Mouse (Mus musculus) midbrain, embryonic 12.5 days (tissue): ENCODE data around the gene Asb18. TPM values are rescaled to one million over a fixed set of nuclear protein-coding genes. Genes with fewer than 3 reads are reported as not detected.
A peak's percentile ranks its signal among the peaks of the same experiment; 100 is the strongest.

Source experiments
- ATAC-seq: fragments of 200-750 bp; cut with Nextera tagmentation; 2 replicates; pipeline ENCODE4 v1.8.0; 2017; ENCODE audit warnings: low read depth, moderate TSS enrichment, moderate library complexity; ENCODE audit not compliant: low FRiP score
- H3K27ac ChIP-seq: fragments of 300-500 bp; sonication (generic); replicated peaks from 2 replicates; pipeline ENCODE4 v1.5.1; 2016; ENCODE audit warnings: mild to moderate bottlenecking
- H3K27me3 ChIP-seq: fragments of 300-500 bp; sonication (generic); 2 replicates; pipeline ENCODE4 v1.6.1; 2016; ENCODE audit warnings: mild to moderate bottlenecking
- H3K36me3 ChIP-seq: fragments of 300-500 bp; sonication (generic); 2 replicates; pipeline ENCODE4 v1.6.1; 2016
- H3K4me1 ChIP-seq: fragments of 300-500 bp; sonication (generic); 2 replicates; pipeline ENCODE4 v1.6.1; 2016
- H3K4me2 ChIP-seq: fragments of 300-500 bp; sonication (generic); replicated peaks from 2 replicates; pipeline ENCODE4 v1.6.1; 2016; ENCODE audit warnings: mild to moderate bottlenecking, moderate library complexity
- H3K4me3 ChIP-seq: fragments of 300-500 bp; sonication (generic); 2 replicates; pipeline ENCODE4 v1.5.1; 2016; ENCODE audit warnings: mild to moderate bottlenecking
- H3K9ac ChIP-seq: fragments of 300-500 bp; sonication (generic); replicated peaks from 2 replicates; pipeline ENCODE4 v1.6.1; 2016; ENCODE audit warnings: mild to moderate bottlenecking, moderate library complexity
- H3K9me3 ChIP-seq: fragments of 300-500 bp; sonication (generic); 2 replicates; pipeline ENCODE4 v1.6.1; 2016; ENCODE audit warnings: mild to moderate bottlenecking
- WGBS: fragments of 180-500 bp; shearing (Covaris S2); methylation state at CpG from one replicate; pipeline ENCODE4 v1.1.7; 2016; 5-methylcytosine and 5-hydroxymethylcytosine counted together
- polyA plus RNA-seq: library from polyadenylated mRNA; unstranded; fragments of >200 nt; fragmentation: Nextera tagmentation; extraction: Ambion mirVana; gene quantifications from 2 replicates; pipeline ENCODE4 v1.2.1, GENCODE M21; 2016

The Asb18 gene
- polyA plus RNA-seq, 1 experiment from 2014 or later, result 0.18 TPM

DNA sequence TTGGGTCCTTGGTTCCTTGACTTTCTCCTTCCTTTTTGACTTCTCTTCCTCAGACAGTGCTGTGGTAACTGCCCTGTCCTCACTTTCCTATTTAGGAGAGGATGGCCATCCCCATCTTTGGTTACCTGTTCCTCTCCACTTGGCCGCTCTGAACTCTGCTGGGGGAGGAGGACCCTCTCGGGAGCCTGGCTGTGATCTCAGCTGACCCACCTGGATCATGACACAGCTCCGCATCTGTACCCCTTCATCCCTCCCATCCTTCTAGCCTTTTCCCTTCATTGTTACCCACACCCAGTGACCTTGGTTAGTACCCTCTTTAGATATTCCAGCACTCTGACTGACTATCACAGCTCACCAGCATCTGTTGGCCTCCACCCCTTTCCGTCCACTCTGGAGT, 44.8 kb downstream of the Asb18 start:
- Histone ChIP-seq H3K9ac (no peak overlapping the region), H3K27me3 (peaks cover 75% of the 10 kb centered on the region), H3K9me3 (no peaks in the 10 kb centered on the region), H3K36me3 (no peaks in the 10 kb centered on the region), H3K4me3 (no peak overlapping the region), H3K4me2 (no peak overlapping the region), H3K4me1 (peaks cover 8% of the 10 kb centered on the region), H3K27ac (no peak overlapping the region)
- 89% methylated on average over 4 of the region's 4 CpGs for WGBS
- ATAC-seq, result no peak

DNA sequence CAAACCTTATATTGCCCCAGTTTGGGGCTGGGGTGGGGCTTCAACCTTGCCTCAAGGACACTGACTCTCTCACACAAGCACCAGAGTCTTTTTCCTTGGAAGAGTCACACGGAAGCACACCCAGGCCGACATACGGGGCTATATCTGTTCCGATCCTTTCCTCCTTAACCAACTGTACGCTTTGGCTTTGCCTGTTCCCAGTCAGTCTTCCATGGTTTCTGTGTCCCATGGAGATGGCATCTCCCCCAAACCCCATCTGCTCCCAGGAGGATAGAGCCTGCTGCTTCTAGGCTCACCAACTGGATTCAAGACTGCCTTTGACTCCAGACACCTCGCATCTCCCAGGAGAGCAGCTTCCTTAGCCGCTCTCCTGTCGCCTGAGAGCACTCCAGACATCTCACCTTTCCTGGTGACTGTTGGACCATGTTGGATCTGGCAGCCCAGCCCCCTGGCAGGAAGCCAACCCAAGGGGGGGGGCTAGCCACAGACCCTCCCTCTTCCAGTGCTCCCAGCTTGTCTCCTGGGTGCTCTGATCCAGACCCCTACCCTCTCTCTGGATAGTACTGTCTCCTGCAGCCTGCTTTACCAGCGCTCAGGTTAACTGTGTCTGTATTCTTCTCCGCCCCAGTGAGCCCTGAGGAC, 45.3 kb downstream of the Asb18 start:
- H3K4me3 ChIP-seq, result peak overlapping the region; percentile 71
- no peak overlapping the region for H3K27ac ChIP-seq
- no peaks in the 10 kb centered on the region for H3K9me3 ChIP-seq
- peak overlapping the region; percentile 97; the same call in 1 of the 2 replicates for H3K4me2 ChIP-seq
- no peak for ATAC-seq
- H3K4me1 ChIP-seq, result peaks cover 8% of the 10 kb centered on the region
- no peak overlapping the region for H3K9ac ChIP-seq
- peaks cover 80% of the 10 kb centered on the region for H3K27me3 ChIP-seq
- H3K36me3 ChIP-seq, result no peaks in the 10 kb centered on the region
- 50% methylated on average over 10 of the region's 10 CpGs for WGBS

DNA sequence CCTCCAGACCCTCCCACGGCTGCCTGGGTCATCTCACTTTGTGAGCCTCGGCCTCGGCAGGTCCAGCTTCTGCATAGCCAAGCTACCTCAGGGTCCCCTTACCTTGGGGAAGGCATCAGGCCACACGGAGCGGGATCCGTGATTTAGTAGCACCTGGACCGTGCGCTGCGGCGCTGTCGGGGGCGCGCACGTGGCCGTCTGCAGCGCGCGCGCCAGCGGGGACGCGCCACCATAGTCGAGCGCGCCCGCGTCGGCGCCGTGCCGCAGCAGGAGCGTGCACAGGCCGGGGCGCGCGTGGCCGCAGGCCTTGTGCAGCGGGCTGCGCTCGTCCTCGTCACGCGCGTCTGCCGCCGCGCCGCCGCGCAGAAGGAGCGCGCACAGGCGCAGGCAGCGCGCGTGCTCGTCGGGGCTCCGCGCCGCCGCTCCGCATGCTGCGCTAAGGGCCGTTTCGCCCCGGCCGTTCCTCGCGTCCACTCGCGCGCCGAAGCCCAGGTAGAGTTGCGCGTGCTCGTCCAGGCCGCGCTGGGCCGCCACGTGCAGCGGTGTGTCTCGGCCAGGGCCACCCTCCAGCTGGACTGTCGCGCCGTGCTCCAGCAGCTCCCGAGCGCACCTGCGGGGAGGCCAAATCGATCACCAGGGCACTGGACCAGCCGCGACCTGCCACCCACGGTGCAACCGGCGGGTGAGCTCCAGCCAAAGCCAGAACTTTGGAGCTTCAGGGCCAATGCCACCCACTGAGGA, 46.2 kb downstream of the Asb18 start:
- no peak overlapping the region for H3K27ac ChIP-seq
- H3K4me1 ChIP-seq, result peaks cover 8% of the 10 kb centered on the region
- H3K27me3 ChIP-seq, result peaks cover 89% of the 10 kb centered on the region
- H3K9ac ChIP-seq, result peak overlapping the region; percentile 68
- 0 out of 2 replicates have a peak, but pooled peaks have one; percentile 23 for ATAC-seq
- peak overlapping the region; percentile 71 for H3K4me3 ChIP-seq
- no peaks in the 10 kb centered on the region for H3K36me3 ChIP-seq
- H3K9me3 ChIP-seq, result no peaks in the 10 kb centered on the region
- under 1% methylated on average over 93 of the region's 95 CpGs for WGBS
- H3K4me2 ChIP-seq, result peak overlapping the region; percentile 97

DNA sequence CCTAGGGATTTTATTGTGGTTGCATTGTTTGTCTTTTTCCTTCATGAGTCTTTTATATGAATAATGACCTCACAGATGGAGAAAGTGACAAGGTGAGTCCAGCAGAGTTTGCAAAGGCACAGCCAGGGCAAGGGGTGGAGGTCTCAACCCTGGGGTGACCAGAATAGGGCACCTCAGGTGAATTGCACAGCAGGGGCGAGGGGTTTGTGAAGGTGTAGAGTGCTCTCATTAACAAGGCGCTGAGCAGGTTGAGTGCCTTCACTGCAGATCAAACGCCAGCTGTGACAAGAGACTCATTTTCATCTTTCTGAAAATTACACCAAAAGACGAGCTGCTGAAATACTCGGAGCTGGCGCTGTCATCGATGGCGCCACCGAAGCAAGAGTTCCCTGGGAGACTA, 46.9 kb downstream of the Asb18 start:
- Histone ChIP-seq H3K4me3 (peak overlapping the region; percentile 71), H3K9me3 (no peaks in the 10 kb centered on the region), H3K4me2 (peak overlapping the region; percentile 97), H3K27ac (no peak overlapping the region), H3K27me3 (peaks cover 96% of the 10 kb centered on the region), H3K36me3 (no peaks in the 10 kb centered on the region), H3K4me1 (peaks cover 13% of the 10 kb centered on the region), H3K9ac (no peak overlapping the region)
- 10% methylated on average over 9 of the region's 9 CpGs for WGBS
- no peak for ATAC-seq

DNA sequence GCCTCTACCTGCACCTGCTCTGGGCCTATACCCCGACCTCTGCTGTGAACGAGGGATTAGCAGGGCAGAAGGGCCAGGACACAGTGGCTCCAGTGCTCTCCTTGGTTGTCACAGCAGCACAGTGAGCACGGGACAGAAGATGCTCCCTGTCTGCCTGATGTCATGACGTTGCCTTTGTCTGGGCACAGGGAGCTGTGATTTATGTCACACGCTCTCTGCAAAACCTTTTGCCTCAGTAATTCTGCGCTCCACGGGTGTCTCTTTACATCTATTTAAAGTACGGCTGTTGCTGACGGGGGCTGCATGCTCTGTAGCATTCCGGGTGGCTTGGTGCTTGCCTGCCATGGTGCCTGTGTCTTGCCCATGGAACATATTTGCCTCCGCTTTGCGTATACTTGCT, 50.0 kb downstream of the Asb18 start:
- Histone ChIP-seq H3K9me3 (no peaks in the 10 kb centered on the region), H3K27me3 (peaks cover 93% of the 10 kb centered on the region), H3K4me3 (no peak overlapping the region), H3K4me1 (peaks cover 25% of the 10 kb centered on the region), H3K4me2 (no peak overlapping the region), H3K9ac (no peak overlapping the region), H3K27ac (no peak overlapping the region), H3K36me3 (no peaks in the 10 kb centered on the region)
- 0 out of 2 replicates have a peak, but pooled peaks have one; percentile 35 for ATAC-seq
- WGBS, result 43% methylated on average over 12 of the region's 12 CpGs

DNA sequence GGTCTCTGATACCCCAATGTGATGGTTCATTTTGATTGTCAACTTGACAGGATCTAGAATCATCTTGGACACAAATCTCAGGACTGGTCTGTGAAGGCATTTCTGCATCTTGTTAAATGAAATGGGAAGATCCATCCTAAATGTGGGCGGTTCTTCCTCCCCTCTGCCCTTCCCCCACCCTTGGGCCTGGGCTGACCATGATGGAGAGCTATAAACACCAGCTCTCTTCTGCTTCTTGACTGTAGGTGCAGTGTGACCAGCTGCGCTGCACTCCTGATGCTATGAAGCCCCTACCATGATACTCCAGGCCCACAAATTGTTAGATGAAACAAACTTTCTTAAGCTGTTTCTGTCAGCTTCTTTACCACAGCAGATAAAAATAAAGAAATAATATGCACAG, 51.2 kb downstream of the Asb18 start:
- H3K4me2 ChIP-seq, result no peak overlapping the region
- 89% methylated on average over 2 of the region's 2 CpGs for WGBS
- no peak for ATAC-seq
- no peaks in the 10 kb centered on the region for H3K36me3 ChIP-seq
- peaks cover 89% of the 10 kb centered on the region for H3K27me3 ChIP-seq
- H3K9ac ChIP-seq, result no peak overlapping the region
- peaks cover 23% of the 10 kb centered on the region for H3K4me1 ChIP-seq
- no peak overlapping the region for H3K4me3 ChIP-seq
- no peak overlapping the region for H3K27ac ChIP-seq
- no peaks in the 10 kb centered on the region for H3K9me3 ChIP-seq

- Histone ChIP-seq H3K9ac (no peak overlapping the region; the same call in 1 of the 2 replicates), H3K36me3 (no peaks in the 10 kb centered on the region), H3K4me2 (peak overlapping the region; percentile 10; the same call in 1 of the 2 replicates), H3K4me1 (peaks cover 17% of the 10 kb centered on the region), H3K9me3 (no peaks in the 10 kb centered on the region), H3K4me3 (no peak overlapping the region), H3K27ac (no peak overlapping the region), H3K27me3 (peaks cover 81% of the 10 kb centered on the region)
- WGBS, result 9% methylated on average over 13 of the region's 13 CpGs
- ATAC-seq, result no peak
Observed at GRCm38 (mm10) chr1:89962092-89962491, 52.4 kb downstream of the Asb18 start.

DNA sequence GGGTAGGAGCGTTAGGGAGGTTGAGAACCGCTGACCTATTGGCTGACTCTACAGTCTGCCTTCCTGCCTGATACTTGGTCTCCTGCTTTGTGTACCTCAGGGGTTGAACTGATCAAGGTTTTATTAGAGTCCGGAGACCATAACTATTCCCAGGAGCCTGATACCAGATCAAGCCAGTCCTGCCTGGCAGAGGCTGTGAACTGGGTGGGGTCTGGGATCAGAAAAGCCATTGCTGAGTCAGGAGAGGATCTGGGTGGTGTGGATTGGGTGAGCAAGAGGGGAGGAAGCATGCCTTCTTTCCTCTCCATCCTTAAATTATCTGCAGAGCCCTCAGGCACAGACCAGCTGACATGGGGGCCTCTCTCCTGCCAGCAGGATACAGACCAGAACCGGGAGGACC, 55.1 kb downstream of the Asb18 start:
- WGBS, result 88% methylated on average over 4 of the region's 4 CpGs

GRCm38 (mm10) chr1:89943202-89943601, 71.3 kb downstream of the Asb18 start:
- Histone ChIP-seq H3K4me1 (peaks cover 17% of the 10 kb centered on the region), H3K27me3 (peaks cover 83% of the 10 kb centered on the region), H3K4me2 (peak overlapping the region; percentile 66; the same call in 1 of the 2 replicates), H3K4me3 (no peak overlapping the region), H3K9me3 (no peaks in the 10 kb centered on the region), H3K36me3 (no peaks in the 10 kb centered on the region), H3K9ac (no peak overlapping the region), H3K27ac (no peak overlapping the region)
- ATAC-seq, result 0 out of 2 replicates have a peak, but pooled peaks have one; percentile 28
- 2% methylated on average over 16 of the region's 16 CpGs for WGBS

More for the DNA sequence above, 55.1 kb downstream of the Asb18 start:
- Histone ChIP-seq H3K36me3 (no peaks in the 10 kb centered on the region), H3K9ac (no peak overlapping the region), H3K4me1 (peaks cover 17% of the 10 kb centered on the region), H3K9me3 (no peaks in the 10 kb centered on the region), H3K4me3 (no peak overlapping the region), H3K27me3 (peaks cover 66% of the 10 kb centered on the region), H3K27ac (no peak overlapping the region), H3K4me2 (no peak overlapping the region)
- ATAC-seq, result no peak

DNA sequence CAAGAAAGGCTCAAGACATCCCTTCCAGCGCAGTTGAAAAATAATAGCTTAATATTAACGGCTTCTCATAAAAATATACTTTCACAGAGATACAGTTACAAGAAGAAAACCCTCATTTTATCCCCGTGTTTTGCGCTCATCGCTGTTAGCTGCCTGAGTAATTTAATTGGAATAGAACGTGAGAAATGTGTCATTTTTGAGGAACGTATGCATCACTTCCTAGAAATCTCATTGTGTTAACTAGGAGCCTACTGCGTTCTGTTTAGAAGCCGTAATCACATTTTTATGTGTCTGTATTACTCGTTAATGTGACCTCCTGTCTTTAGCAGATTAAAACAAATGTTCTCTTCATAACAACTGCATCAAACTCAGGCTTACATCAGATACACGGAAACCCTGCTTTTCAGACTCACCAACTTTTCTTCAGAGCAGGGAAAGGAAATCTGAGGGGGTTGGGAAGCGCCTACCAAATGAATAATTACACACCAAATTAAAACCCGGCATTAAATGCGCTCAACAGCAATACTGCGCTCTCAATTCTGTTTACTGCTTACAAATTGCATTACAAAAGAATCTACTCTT, 72.0 kb downstream of the Asb18 start:
- H3K36me3 ChIP-seq, result no peaks in the 10 kb centered on the region
- H3K4me2 ChIP-seq, result peak overlapping the region; percentile 66
- no peaks in the 10 kb centered on the region for H3K9me3 ChIP-seq
- peaks cover 83% of the 10 kb centered on the region for H3K27me3 ChIP-seq
- WGBS, result 1% methylated on average over 15 of the region's 15 CpGs
- H3K4me3 ChIP-seq, result peak overlapping the region; percentile 36
- peaks cover 17% of the 10 kb centered on the region for H3K4me1 ChIP-seq
- no peak overlapping the region; the same call in 1 of the 2 replicates for H3K9ac ChIP-seq
- H3K27ac ChIP-seq, result no peak overlapping the region
- no peak for ATAC-seq

DNA sequence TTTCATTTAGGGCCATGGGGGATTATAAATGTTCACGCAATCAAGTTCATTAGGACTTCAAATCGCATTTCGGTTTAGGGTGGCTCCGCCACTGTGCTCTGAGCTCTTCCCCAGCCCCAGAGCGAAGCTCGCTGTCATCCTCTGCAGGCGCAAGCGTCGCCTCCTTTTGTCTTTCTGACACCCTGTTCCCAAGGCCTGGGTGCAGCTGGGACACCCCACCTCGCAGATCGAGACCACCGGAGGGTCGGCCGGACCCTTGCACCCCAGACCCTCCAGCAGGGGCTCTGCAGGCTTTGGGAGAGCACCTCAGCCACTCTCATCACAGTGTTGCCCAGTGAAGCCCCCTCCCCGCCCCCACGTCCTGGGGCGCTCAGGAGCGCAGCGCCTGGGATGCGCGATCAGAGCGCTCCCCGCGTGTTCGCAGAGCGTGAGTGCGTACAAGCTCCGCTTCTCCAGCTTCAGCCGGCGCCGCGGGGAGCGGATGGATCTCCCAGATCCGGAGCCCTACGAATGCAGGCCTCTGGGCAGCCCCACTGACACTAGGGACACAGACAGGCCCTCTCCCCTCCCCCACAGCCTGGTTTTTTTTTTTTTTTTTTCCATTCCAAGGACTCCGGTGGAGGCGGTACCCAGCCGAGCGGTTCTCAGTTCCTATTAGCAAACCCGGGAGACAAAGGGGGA, 72.6 kb downstream of the Asb18 start:
- peak; percentile 67 for ATAC-seq
- WGBS, result under 1% methylated on average over 40 of the region's 40 CpGs

More for the DNA sequence above, 72.6 kb downstream of the Asb18 start:
- H3K4me3 ChIP-seq, result peak overlapping the region; percentile 36
- H3K4me2 ChIP-seq, result peak overlapping the region; percentile 66
- peak overlapping the region; percentile 43 for H3K9ac ChIP-seq
- H3K36me3 ChIP-seq, result no peaks in the 10 kb centered on the region
- no peaks in the 10 kb centered on the region for H3K9me3 ChIP-seq
- peaks cover 17% of the 10 kb centered on the region for H3K4me1 ChIP-seq
- peaks cover 83% of the 10 kb centered on the region for H3K27me3 ChIP-seq
- H3K27ac ChIP-seq, result no peak overlapping the region; the same call in 1 of the 2 replicates
